In the genomic region with DNA sequence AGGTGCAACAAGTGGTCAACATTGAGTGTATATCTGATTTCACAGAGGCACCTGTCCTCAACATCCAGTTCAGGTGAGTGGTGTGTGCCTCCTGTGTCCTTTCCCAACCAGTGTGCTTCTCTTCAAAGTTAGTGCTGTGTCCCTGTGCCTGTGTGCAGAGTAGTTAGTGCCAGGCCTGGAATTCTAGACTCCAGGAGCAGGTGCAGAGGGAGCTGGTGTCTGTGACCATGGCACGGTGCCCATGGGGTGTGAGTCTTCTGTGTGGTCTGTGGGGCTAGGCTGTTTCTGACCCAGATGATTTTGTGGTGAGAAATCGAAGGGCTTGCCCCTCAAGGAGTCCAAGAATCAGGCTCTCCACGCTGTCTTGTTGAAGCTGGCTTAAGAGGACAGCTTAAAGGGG, we compare ENCODE assay signal across 23 mouse cellular contexts. TPM values are rescaled to one million over a fixed set of nuclear protein-coding genes. Genes with fewer than 3 reads are reported as not detected.
"Had no signal": no experiment of that assay in that cellular context is flagged by ENCODE, and none has a peak within 500 bp of the region (broad histone marks: within the 10 kb centered on the region; RNA-seq: fewer than 3 reads in every experiment).

No protein-coding gene starts in this region.

- ATAC-seq: liver, postnatal 0 days; lung, postnatal 0 days; midbrain, embryonic 13.5 days; midbrain, embryonic 15.5 days had no signal

- DNase-seq: liver, postnatal 0 days; lung, adult 2 months; lung, postnatal 14 days; lung, postnatal 36 days; retina, postnatal 1 day; right cerebral cortex, adult 18-20 months; right cerebral cortex, postnatal 25 days; right cerebral cortex, postnatal 4 days; thymus, adult 2 months; thymus, postnatal 25 days; thymus, postnatal 4 days had no signal

- H3K9ac ChIP-seq: liver, postnatal 0 days; lung, embryonic 15.5 days; midbrain, embryonic 13.5 days; midbrain, embryonic 15.5 days; neural tube, embryonic 13.5 days; neural tube, embryonic 15.5 days; stomach, embryonic 15.5 days had no signal

- H3K4me2 ChIP-seq: lung, embryonic 15.5 days; midbrain, embryonic 11.5 days; midbrain, embryonic 13.5 days; midbrain, embryonic 15.5 days; neural tube, embryonic 13.5 days; neural tube, embryonic 15.5 days; stomach, embryonic 15.5 days had no signal

- H3K27ac ChIP-seq: lung, embryonic 15.5 days; macrophage; midbrain, embryonic 13.5 days; midbrain, embryonic 15.5 days; neural tube, embryonic 13.5 days; neural tube, embryonic 15.5 days; stomach, embryonic 15.5 days; stomach, postnatal 0 days had no signal

- H3K9me3 ChIP-seq: lung, embryonic 15.5 days; megakaryocyte, embryonic 14.5 days; midbrain, embryonic 13.5 days; midbrain, embryonic 15.5 days; neural tube, embryonic 13.5 days; neural tube, embryonic 15.5 days; stomach, embryonic 15.5 days had no signal

- H3K4me1 ChIP-seq: midbrain, embryonic 13.5 days; midbrain, embryonic 15.5 days; neural tube, embryonic 13.5 days; neural tube, embryonic 15.5 days; stomach, embryonic 15.5 days had no signal

- H3K27me3 ChIP-seq: lung, embryonic 15.5 days; megakaryocyte, embryonic 14.5 days; midbrain, embryonic 13.5 days; midbrain, embryonic 15.5 days; neural tube, embryonic 13.5 days; neural tube, embryonic 15.5 days; stomach, embryonic 15.5 days had no signal

- H3K4me3 ChIP-seq: lung, embryonic 15.5 days; megakaryocyte, embryonic 14.5 days; midbrain, embryonic 13.5 days; midbrain, embryonic 15.5 days; neural tube, embryonic 13.5 days; neural tube, embryonic 15.5 days; stomach, embryonic 15.5 days had no signal

RNA-seq across cellular contexts. Expression of gene Muc6, which starts 25.9 kb away (rescaled TPM):
- total RNA-seq: midbrain, postnatal 0 days had no signal
